Mouse (Mus musculus) kidney, postnatal 0 days (tissue): ENCODE results near the gene Gm10282. TPM values are rescaled to one million over a fixed set of nuclear protein-coding genes. Genes with fewer than 3 reads are reported as not detected.

Experiments
- ATAC-seq: fragments of 200-750 bp; cut with Nextera tagmentation; replicated peaks from 2 replicates; pipeline ENCODE4 v1.8.0; 2017; ENCODE audit warnings: low read depth, moderate number of reproducible peaks, moderate TSS enrichment, moderate library complexity; ENCODE audit not compliant: low FRiP score
- DNase-seq: peaks from one replicate; pipeline ENCODE4 v3.0.0-alpha.2; 2016; ENCODE audit warnings: low spot score
- H3K27ac ChIP-seq: fragments of 300-500 bp; sonication (generic); 2 replicates; pipeline ENCODE4 v1.5.1; 2014; ENCODE audit warnings: mild to moderate bottlenecking
- H3K27me3 ChIP-seq: fragments of 300-500 bp; sonication (generic); 2 replicates; pipeline ENCODE4 v1.6.1; 2014; ENCODE audit warnings: low read length, mixed read lengths; ENCODE audit not compliant: insufficient read depth
- H3K36me3 ChIP-seq: fragments of 300-500 bp; sonication (generic); 2 replicates; pipeline ENCODE4 v1.6.1; 2014; ENCODE audit warnings: low read length, mixed read lengths; ENCODE audit not compliant: insufficient read depth
- H3K4me1 ChIP-seq: fragments of 300-500 bp; sonication (generic); replicated peaks from 2 replicates; pipeline ENCODE4 v1.6.1; 2014; ENCODE audit warnings: antibody characterized with exemption, low read length, mixed read lengths; ENCODE audit not compliant: insufficient read depth
- H3K4me2 ChIP-seq: fragments of 300-500 bp; sonication (generic); 2 replicates; pipeline ENCODE4 v1.6.1; 2014; ENCODE audit warnings: mild to moderate bottlenecking, low read length, moderate library complexity, mixed read lengths
- H3K4me3 ChIP-seq: fragments of 300-500 bp; sonication (generic); replicated peaks from 2 replicates; pipeline ENCODE4 v1.5.1; 2014; ENCODE audit warnings: low read depth, low read length
- H3K9ac ChIP-seq: fragments of 300-500 bp; sonication (generic); 2 replicates; pipeline ENCODE4 v1.6.1; 2014; ENCODE audit warnings: low read depth, low read length
- H3K9me3 ChIP-seq: fragments of 300-500 bp; sonication (generic); replicated peaks from 2 replicates; pipeline ENCODE4 v1.6.1; 2016; ENCODE audit warnings: low read length, inconsistent platforms, mixed read lengths
- CTCF ChIP-seq: IDR thresholded peaks from 2 replicates; pipeline ENCODE4 v1.5.1; 2016; ENCODE audit warnings: antibody characterized with exemption, low read depth, mild to moderate bottlenecking, moderate library complexity
- WGBS: fragments of 180-500 bp; shearing (Covaris S2); extraction: QIAGEN DNeasy Blood & Tissue Kit; methylation state at CpG from one replicate; pipeline ENCODE4 v1.1.7; 2014; 5-methylcytosine and 5-hydroxymethylcytosine counted together
- polyA plus RNA-seq: library from polyadenylated mRNA; unstranded; fragments of >200 nt; fragmentation: Nextera tagmentation; extraction: Ambion mirVana; gene quantifications from 2 replicates; pipeline ENCODE4 v1.2.1, GENCODE M21; 2015

Gm10282 gene
- polyA plus RNA-seq, 1 experiment from 2014 or later = 22.8 TPM

- Histone ChIP-seq H3K4me2 (peak overlapping the region; percentile 4; the same call in 1 of the 2 replicates), H3K4me1 (no peaks in the 10 kb centered on the region), H3K9ac (no peak overlapping the region), H3K9me3 (no peaks in the 10 kb centered on the region), H3K4me3 (no peak overlapping the region), H3K27ac (no peak overlapping the region), H3K27me3 (no peaks in the 10 kb centered on the region), H3K36me3 (no peaks in the 10 kb centered on the region)
- ATAC-seq = no peak
- no peak for TF ChIP-seq CTCF
- DNase-seq = peak; percentile 75
- WGBS = 32% methylated on average over 8 of the region's 8 CpGs
Measured at GRCm38 (mm10) chr8:72303633-72304032, 1.4 kb downstream of the Gm10282 start.

- no peaks in the 10 kb centered on the region for H3K9me3 ChIP-seq
- no peaks in the 10 kb centered on the region for H3K36me3 ChIP-seq
- H3K4me1 ChIP-seq = no peaks in the 10 kb centered on the region
- ATAC-seq (no peak), DNase-seq (no peak)
- H3K4me2 ChIP-seq = peak overlapping the region; percentile 4; the same call in 1 of the 2 replicates
- WGBS = 55% methylated on average over 8 of the region's 8 CpGs
- no peaks in the 10 kb centered on the region for H3K27me3 ChIP-seq
- no peak overlapping the region for H3K9ac ChIP-seq
- no peak overlapping the region for H3K4me3 ChIP-seq
- no peak for TF ChIP-seq CTCF
- H3K27ac ChIP-seq = peak overlapping the region; percentile 65; the same call in 1 of the 2 replicates
Measured at GRCm38 (mm10) chr8:72302986-72303612, 2.0 kb downstream of the Gm10282 start.

GRCm38 (mm10) chr8:72301497-72301896 lies 3.6 kb downstream of the Gm10282 start:
- no peaks in the 10 kb centered on the region for H3K4me1 ChIP-seq
- no peak for DNase-seq
- no peak overlapping the region for H3K4me3 ChIP-seq
- H3K36me3 ChIP-seq = no peaks in the 10 kb centered on the region
- no peak for ATAC-seq
- no peaks in the 10 kb centered on the region for H3K9me3 ChIP-seq
- TF ChIP-seq CTCF = no peak
- no peak overlapping the region for H3K9ac ChIP-seq
- no peak overlapping the region for H3K27ac ChIP-seq
- no peaks in the 10 kb centered on the region for H3K27me3 ChIP-seq
- 57% methylated on average over 5 of the region's 5 CpGs for WGBS
- H3K4me2 ChIP-seq = no peak overlapping the region

- no peak overlapping the region for H3K9ac ChIP-seq
- ATAC-seq (no peak), DNase-seq (no peak)
- no peak for TF ChIP-seq CTCF
- 67% methylated on average over 9 of the region's 9 CpGs for WGBS
- H3K27ac ChIP-seq = no peak overlapping the region
- no peaks in the 10 kb centered on the region for H3K27me3 ChIP-seq
- no peak overlapping the region for H3K4me2 ChIP-seq
- H3K4me3 ChIP-seq = no peak overlapping the region
- H3K4me1 ChIP-seq = no peaks in the 10 kb centered on the region
- H3K9me3 ChIP-seq = no peaks in the 10 kb centered on the region
- no peaks in the 10 kb centered on the region for H3K36me3 ChIP-seq
Measured at GRCm38 (mm10) chr8:72300654-72301400, 4.2 kb downstream of the Gm10282 start.

DNA sequence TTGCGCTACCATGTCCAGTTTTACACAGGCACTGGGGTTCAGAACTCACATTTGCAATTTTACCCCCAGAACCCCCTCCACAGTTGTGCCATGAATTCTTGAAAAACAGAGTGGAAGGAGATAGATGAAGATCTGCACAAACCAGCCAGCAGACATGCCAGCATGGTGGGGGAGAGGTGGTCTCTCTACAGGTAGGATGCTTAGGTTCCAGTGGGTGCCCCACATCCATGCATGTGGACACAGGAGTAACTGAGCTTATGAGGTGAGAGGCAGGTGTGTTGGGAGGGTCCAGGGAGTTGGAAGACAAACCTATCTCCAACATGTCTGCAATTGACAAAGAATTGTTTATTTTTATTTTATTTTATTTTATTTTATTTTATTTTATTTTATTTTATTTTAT lies 6.1 kb downstream of the Gm10282 start:
- no peaks in the 10 kb centered on the region for H3K27me3 ChIP-seq
- 95% methylated on average over 1 of the region's 1 CpGs for WGBS
- no peak overlapping the region for H3K9ac ChIP-seq
- H3K27ac ChIP-seq = no peak overlapping the region
- H3K36me3 ChIP-seq = no peaks in the 10 kb centered on the region
- H3K9me3 ChIP-seq = no peaks in the 10 kb centered on the region
- H3K4me3 ChIP-seq = no peak overlapping the region
- no peak overlapping the region for H3K4me2 ChIP-seq
- no peaks in the 10 kb centered on the region for H3K4me1 ChIP-seq
- ATAC-seq = no peak
- no peak for TF ChIP-seq CTCF
- DNase-seq = no peak

GRCm38 (mm10) chr8:72296561-72296960 lies 8.5 kb downstream of the Gm10282 start:
- Histone ChIP-seq H3K36me3 (no peaks in the 10 kb centered on the region), H3K4me3 (no peak overlapping the region), H3K4me2 (no peak overlapping the region), H3K4me1 (no peaks in the 10 kb centered on the region), H3K9me3 (no peaks in the 10 kb centered on the region), H3K27ac (no peak overlapping the region), H3K27me3 (no peaks in the 10 kb centered on the region), H3K9ac (no peak overlapping the region)
- TF ChIP-seq CTCF = no peak
- ATAC-seq (no peak), DNase-seq (no peak)
- WGBS = 95% methylated on average over 8 of the region's 8 CpGs
